Mouse (Mus musculus) layer of hippocampus, adult 18-20 months (tissue): ENCODE data around the gene Ugt1a9. TPM values are rescaled to one million over a fixed set of nuclear protein-coding genes. Genes with fewer than 3 reads are reported as not detected.

Source experiments
- DNase-seq, 2 experiments: peaks; one replicate each; pipeline ENCODE4 v3.0.0; 2022; ENCODE audit warnings: low spot score in 2 of 2
- total RNA-seq, 2 experiments: library from RNA; stranded (reverse); gene quantifications; 2 replicates each; pipeline ENCODE4 v1.2.3; 2021

Ugt1a9 gene
- total RNA-seq, 2 experiments from 2014 or later = not detected

DNA sequence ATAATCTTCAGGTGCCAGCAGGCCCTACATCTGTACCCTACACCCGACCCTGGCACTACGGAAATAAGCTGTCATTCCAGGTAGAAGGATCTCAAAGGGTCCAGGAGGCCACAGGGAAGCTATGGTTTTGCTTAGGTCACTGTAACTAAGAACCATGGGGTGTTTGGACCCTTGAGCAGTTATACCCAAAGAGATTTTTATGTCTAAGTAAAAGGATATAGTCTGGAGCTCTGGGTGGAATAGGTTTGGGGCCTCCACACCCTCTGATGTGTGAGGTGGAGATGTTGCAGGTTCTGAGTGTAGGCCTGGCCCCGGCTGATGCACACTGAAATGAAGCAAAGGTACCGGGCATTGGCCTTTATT is 163.6 kb downstream of the Ugt1a9 start:
- no peak for DNase-seq

GRCm38 (mm10) chr1:88234646-88235045 is 164.0 kb downstream of the Ugt1a9 start:
- DNase-seq = no peak

GRCm38 (mm10) chr1:88235046-88235893 is 164.7 kb downstream of the Ugt1a9 start:
- DNase-seq = no peak

GRCm38 (mm10) chr1:88235894-88236415 is 165.4 kb downstream of the Ugt1a9 start:
- no peak for DNase-seq

GRCm38 (mm10) chr1:88237311-88237710 is 166.7 kb downstream of the Ugt1a9 start:
- no peak for DNase-seq

DNA sequence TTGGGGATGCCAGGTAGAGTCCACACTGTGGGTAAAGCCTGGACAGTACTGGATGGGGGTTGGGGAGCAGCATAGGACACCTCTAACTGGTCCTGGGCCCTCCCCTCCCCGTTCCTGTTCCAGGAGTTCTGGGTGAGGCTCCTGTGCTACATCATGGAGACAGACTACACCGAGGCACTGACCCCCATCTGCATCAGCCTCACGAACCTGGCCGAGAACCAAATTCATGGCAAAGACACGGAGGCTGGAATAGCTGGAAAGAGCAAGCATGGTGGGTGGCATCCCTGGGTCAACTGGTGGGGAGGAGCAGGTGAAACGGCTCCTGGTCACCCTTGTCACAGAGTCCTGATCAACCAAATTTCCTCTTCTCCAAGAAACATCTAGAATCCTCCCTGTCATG is 168.2 kb downstream of the Ugt1a9 start:
- DNase-seq = no peak

DNA sequence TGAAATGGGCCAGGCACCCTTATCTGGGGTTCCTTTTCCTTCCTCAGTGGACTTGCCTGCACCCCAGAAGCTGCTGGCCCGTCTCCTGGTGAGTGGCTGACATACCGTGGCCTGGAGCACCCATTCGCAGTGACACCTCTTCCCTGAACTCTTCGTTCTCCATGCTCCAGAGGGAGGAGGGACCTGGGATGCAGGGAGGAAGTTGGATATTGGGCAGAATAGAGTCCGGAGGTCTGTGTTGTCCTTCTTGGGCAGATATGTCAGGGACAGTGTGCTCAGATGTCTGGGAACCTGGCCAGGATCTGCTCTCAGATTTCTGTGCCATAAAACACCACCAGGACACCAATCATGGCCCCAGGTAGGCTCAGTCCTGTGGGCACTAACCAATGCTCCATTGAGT is 169.5 kb downstream of the Ugt1a9 start:
- DNase-seq = no peak

GRCm38 (mm10) chr1:88240579-88240978 is 170.0 kb downstream of the Ugt1a9 start:
- no peak for DNase-seq

DNA sequence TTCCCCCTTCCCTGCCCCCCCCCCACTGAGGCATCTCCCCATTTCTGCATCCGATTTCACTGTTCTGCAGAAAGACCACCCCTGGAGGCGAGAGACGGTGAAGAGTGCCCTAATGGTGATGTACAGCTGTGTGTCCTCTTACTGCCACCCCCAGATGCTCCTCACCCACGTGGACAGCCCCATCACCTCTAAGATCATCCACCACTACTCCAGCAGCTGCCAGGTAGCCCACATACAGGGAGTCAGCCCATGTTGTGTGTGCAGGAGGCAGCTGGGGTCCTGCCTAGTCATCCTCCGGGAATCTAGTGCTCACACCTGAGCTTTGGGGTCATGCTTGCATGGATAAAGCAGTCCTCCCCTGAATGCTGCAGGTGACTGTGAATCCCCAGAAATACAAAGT is 173.3 kb downstream of the Ugt1a9 start:
- no peak for DNase-seq

DNA sequence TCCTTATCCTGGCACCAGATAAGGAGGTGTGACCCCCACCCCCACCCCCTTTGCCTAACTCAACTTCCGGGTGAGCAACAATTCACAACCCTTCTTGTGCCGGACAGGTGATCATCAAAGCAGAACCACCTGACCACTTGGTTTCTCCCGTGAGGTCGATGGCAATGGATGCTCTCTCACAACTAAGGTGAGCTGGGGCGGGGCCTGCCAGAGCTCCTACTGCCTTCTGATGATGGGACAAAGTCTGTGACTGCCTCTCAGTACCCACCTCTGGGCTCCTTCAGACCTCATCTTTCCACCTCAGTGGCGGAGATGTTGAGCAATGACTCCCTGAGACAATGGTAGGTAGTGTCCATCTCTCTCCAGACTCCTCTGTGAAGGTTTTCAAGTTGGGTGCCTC is 175.3 kb downstream of the Ugt1a9 start:
- no peak for DNase-seq

GRCm38 (mm10) chr1:88246386-88246785 is 175.8 kb downstream of the Ugt1a9 start:
- no peak for DNase-seq

- no peak for DNase-seq
Measured at GRCm38 (mm10) chr1:88247660-88248059, 177.1 kb downstream of the Ugt1a9 start.

- no peak for DNase-seq
Measured at GRCm38 (mm10) chr1:88248658-88249057, 178.1 kb downstream of the Ugt1a9 start.

DNA sequence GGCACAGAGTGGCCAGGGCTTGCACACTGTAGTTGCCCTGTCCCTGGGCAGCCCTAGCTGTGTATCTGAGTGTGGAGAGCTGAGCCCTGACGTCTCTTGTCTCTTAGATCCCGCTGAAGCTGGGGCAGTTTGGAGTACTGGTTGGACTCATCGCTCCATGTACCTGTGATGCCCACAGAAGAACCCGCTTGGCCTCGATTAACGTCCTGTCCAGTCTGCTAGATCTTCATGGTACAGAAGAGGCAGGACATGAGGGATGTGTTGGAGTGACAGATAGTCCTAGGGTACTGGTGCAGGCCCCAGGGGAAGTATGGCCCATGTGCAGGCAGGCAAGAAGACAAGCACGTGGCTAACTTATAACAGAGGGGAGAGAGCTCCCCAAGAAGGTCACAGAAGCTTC is 179.0 kb downstream of the Ugt1a9 start:
- no peak for DNase-seq

DNA sequence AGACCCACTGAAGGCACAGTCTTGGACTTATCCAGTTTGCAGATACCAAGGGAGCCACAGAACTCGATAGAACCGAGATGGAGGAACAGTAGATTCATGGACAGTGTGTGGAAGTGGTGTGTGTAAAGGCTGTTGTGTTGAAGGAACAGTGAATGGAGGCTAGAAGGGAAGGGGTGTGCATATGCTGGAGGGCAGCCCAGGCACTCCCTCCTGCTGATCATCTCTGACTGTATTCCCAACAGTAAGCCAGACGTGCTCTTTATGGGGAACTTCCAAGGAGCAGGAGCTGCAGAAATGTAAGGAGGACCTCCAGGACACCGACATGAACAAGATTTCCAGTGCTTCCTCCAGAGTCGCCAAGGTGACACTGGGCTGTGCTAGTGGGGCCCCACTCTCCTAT is 179.4 kb downstream of the Ugt1a9 start:
- DNase-seq = no peak

- DNase-seq = no peak
Measured at GRCm38 (mm10) chr1:88253106-88253505, 182.5 kb downstream of the Ugt1a9 start.

- no peak for DNase-seq
Measured at GRCm38 (mm10) chr1:88253540-88253939, 182.9 kb downstream of the Ugt1a9 start.

DNA sequence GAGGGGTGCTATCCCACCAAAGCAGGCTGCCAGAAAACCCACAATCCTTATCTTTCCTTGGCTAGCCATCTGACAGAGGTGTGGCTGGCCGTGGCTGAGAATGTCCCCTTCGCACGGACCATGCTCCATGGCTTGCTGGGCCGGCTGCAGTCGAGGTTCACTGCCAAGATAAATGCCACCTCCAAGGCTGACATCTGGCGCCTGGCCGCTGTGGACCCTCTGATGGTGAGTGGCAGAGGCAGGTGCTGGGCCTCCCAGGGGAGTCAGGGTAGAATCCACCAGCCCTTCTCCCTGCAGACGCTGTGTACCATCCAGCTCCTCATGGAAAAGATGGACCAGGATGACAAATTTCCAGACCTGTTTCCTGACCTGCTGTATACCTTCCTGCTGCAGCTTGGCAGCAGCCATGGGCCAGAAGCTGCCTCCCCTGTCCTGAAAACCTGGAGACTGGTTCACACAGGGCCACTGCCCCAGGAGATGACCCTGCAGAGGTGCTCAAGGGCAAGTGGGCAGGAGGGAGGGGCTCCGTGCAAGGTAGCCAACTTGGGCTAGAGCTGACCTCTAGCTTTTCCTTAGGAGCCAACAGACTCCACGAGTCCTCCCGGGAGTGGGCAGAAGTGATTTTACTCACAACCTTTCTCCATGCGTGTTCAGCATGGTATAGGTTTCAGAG is 184.3 kb downstream of the Ugt1a9 start:
- DNase-seq = no peak

- no peak for DNase-seq
Measured at GRCm38 (mm10) chr1:88255466-88255857, 184.9 kb downstream of the Ugt1a9 start.

DNA sequence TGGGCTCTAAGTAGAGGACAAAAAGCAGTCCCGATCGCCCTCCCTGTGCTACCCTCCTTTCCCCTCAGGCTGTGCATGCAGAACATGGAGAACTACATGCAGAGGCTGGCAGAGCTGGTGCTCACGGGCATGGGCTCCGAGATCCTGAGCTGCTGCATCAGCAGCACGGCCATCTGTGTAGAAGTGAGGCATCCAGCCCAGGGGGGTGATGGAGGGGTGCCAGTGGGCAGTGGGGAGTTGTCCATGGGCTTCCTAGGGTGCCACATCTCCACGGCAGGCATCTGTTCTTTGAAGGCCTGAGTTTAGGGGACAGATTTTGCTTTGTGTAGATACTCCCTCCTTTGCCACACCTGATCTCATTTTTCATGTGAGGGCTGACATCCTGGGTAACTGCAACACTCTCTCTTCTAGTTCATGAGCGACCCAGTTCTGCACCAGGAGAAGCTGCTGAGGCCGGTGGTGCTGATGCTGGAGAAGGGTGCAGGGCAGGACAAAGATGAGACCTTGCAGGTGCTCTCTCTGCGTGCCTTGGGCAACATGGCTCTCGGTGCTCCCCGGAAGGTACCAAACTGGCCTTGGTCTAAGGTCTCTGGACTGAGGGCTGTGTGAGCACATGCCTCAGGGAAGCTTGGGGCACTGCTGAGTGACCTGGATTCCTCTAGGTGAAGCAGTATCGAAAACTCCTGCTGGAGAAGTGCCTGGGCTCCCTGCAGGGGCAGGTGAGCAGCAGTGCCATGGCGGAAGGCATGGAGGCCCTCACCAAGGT is 185.6 kb downstream of the Ugt1a9 start:
- DNase-seq = no peak

- DNase-seq = no peak
Measured at GRCm38 (mm10) chr1:88256886-88257663, 186.5 kb downstream of the Ugt1a9 start.
